Mouse (Mus musculus) megakaryocyte, embryonic 14.5 days (primary cell): ENCODE data around the gene Nrl. TPM values are rescaled to one million over a fixed set of nuclear protein-coding genes. Genes with fewer than 3 reads are reported as not detected.
A peak's percentile ranks its signal among the peaks of the same experiment; 100 is the strongest.

Experiments
- H3K27me3 ChIP-seq: replicated peaks from 2 replicates; pipeline ENCODE3; 2012; ENCODE audit warnings: inconsistent platforms
- H3K36me3 ChIP-seq: replicated peaks from 2 replicates; pipeline ENCODE3; 2012; ENCODE audit warnings: low read length, inconsistent platforms, mixed read lengths
- H3K4me1 ChIP-seq: 2 replicates; pipeline ENCODE4 v1.6.1; 2012; ENCODE audit warnings: inconsistent platforms
- H3K4me3 ChIP-seq: replicated peaks from 2 replicates; pipeline ENCODE3; 2012; ENCODE audit warnings: moderate library complexity, mild to moderate bottlenecking, inconsistent platforms
- H3K9me3 ChIP-seq: 2 replicates; pipeline ENCODE4 v1.6.1; 2012; ENCODE audit warnings: inconsistent platforms
- FLI1 ChIP-seq: IDR thresholded peaks from 2 replicates; pipeline ENCODE4 v1.6.1; 2012; ENCODE audit warnings: low read length, inconsistent platforms, mixed read lengths
- GATA1 ChIP-seq: IDR thresholded peaks from 3 replicates; pipeline ENCODE4 v1.6.1; 2012; ENCODE audit warnings: mixed read lengths, low read length, inconsistent platforms, borderline replicate concordance
- polyA plus RNA-seq: library from polyadenylated mRNA; stranded (reverse); fragments of >175 nt; gene quantifications from 2 replicates; pipeline ENCODE4 v1.2.3, GENCODE M21; 2012; ENCODE audit warnings: low replicate concordance; ENCODE audit not compliant: insufficient read depth

Gene Nrl
- polyA plus RNA-seq, 1 experiment, result not detected

GRCm38 (mm10) chr14:55510125-55510731, 14.6 kb downstream of the Nrl start, which contains the start of gene Cpne6:
Gene Cpne6, plus strand, starts transcription at chr14:55510445.
- no peaks in the 10 kb centered on the region for H3K36me3 ChIP-seq
- peaks cover 91% of the 10 kb centered on the region for H3K27me3 ChIP-seq
- no peak within 1 kb of the TSS for H3K4me3 ChIP-seq
- no peaks in the 10 kb centered on the region for H3K9me3 ChIP-seq
- peaks cover 10% of the 10 kb centered on the region for H3K4me1 ChIP-seq
- no peak for TF ChIP-seq FLI1
- TF ChIP-seq GATA1, result no peak

GRCm38 (mm10) chr14:55509540-55509939, 15.2 kb downstream of the Nrl start:
- no peak for TF ChIP-seq GATA1
- TF ChIP-seq FLI1, result no peak
- Histone ChIP-seq H3K36me3 (no peaks in the 10 kb centered on the region), H3K4me1 (peaks cover 10% of the 10 kb centered on the region), H3K9me3 (no peaks in the 10 kb centered on the region), H3K27me3 (peaks cover 90% of the 10 kb centered on the region), H3K4me3 (no peak overlapping the region)

- Histone ChIP-seq H3K4me3 (peak overlapping the region; percentile 29), H3K9me3 (no peaks in the 10 kb centered on the region), H3K4me1 (peaks cover 5% of the 10 kb centered on the region), H3K36me3 (no peaks in the 10 kb centered on the region), H3K27me3 (peaks cover 87% of the 10 kb centered on the region)
- TF ChIP-seq FLI1 (no peak), GATA1 (no peak)
Measured at GRCm38 (mm10) chr14:55507801-55508200, 17.0 kb downstream of the Nrl start.

- Histone ChIP-seq H3K4me3 (no peak overlapping the region), H3K36me3 (no peaks in the 10 kb centered on the region), H3K4me1 (no peaks in the 10 kb centered on the region; the same call in 1 of the 2 replicates), H3K9me3 (no peaks in the 10 kb centered on the region), H3K27me3 (peaks cover 86% of the 10 kb centered on the region)
- TF ChIP-seq GATA1 (no peak), FLI1 (no peak)
Measured at GRCm38 (mm10) chr14:55505612-55506011, 19.2 kb downstream of the Nrl start.

GRCm38 (mm10) chr14:55497449-55497821, 27.3 kb downstream of the Nrl start:
- no peak for TF ChIP-seq FLI1
- no peak for TF ChIP-seq GATA1
- H3K27me3 ChIP-seq, result peaks cover 92% of the 10 kb centered on the region
- H3K9me3 ChIP-seq, result no peaks in the 10 kb centered on the region
- H3K4me3 ChIP-seq, result no peak overlapping the region
- H3K36me3 ChIP-seq, result no peaks in the 10 kb centered on the region
- peaks cover 22% of the 10 kb centered on the region for H3K4me1 ChIP-seq

- TF ChIP-seq GATA1 (no peak), FLI1 (no peak)
- Histone ChIP-seq H3K27me3 (peaks cover 91% of the 10 kb centered on the region), H3K4me3 (no peak overlapping the region), H3K36me3 (no peaks in the 10 kb centered on the region), H3K4me1 (peaks cover 27% of the 10 kb centered on the region), H3K9me3 (no peaks in the 10 kb centered on the region)
Measured at GRCm38 (mm10) chr14:55496761-55497448, 27.9 kb downstream of the Nrl start.

GRCm38 (mm10) chr14:55495509-55496240, 29.1 kb downstream of the Nrl start:
- no peaks in the 10 kb centered on the region for H3K36me3 ChIP-seq
- H3K4me1 ChIP-seq, result peaks cover 39% of the 10 kb centered on the region
- no peaks in the 10 kb centered on the region for H3K9me3 ChIP-seq
- no peak for TF ChIP-seq GATA1
- TF ChIP-seq FLI1, result no peak
- H3K27me3 ChIP-seq, result peaks cover 93% of the 10 kb centered on the region
- no peak overlapping the region for H3K4me3 ChIP-seq

GRCm38 (mm10) chr14:55492103-55492502, 32.7 kb downstream of the Nrl start:
- Histone ChIP-seq H3K36me3 (no peaks in the 10 kb centered on the region), H3K4me1 (peaks cover 36% of the 10 kb centered on the region), H3K4me3 (peak overlapping the region; percentile 93), H3K9me3 (no peaks in the 10 kb centered on the region), H3K27me3 (peaks cover 93% of the 10 kb centered on the region)
- TF ChIP-seq FLI1 (no peak), GATA1 (no peak)

GRCm38 (mm10) chr14:55491291-55491833, 33.4 kb downstream of the Nrl start:
- Histone ChIP-seq H3K27me3 (peaks cover 92% of the 10 kb centered on the region), H3K4me1 (peaks cover 32% of the 10 kb centered on the region), H3K9me3 (no peaks in the 10 kb centered on the region), H3K4me3 (peak overlapping the region; percentile 93), H3K36me3 (no peaks in the 10 kb centered on the region)
- no peak for TF ChIP-seq GATA1
- TF ChIP-seq FLI1, result no peak
